Mouse (Mus musculus) frontal cortex, adult 2 months (tissue): ENCODE data around the gene Drosha. TPM values are rescaled to one million over a fixed set of nuclear protein-coding genes. Genes with fewer than 3 reads are reported as not detected.

Source experiments
- DNase-seq, 2 experiments: peaks; one replicate each; pipeline ENCODE4 v3.0.0; 2022; ENCODE audit warnings: low spot score in 1 of 2; ENCODE audit errors: extremely low spot score in 1 of 2
- polyA plus RNA-seq: library from polyadenylated mRNA; depleted of rRNA; stranded (reverse); fragments of >200 nt; gene quantifications from 2 replicates; pipeline ENCODE4 v1.2.3, GENCODE M21; 2012

Gene Drosha
- polyA plus RNA-seq, 1 experiment, result 60.1 TPM

- no peak for DNase-seq
These were observed 793 bp downstream of the Drosha start for GRCm38 (mm10) chr15:12825408-12825807.

- no peak for DNase-seq
These were observed 5.3 kb downstream of the Drosha start for GRCm38 (mm10) chr15:12829878-12830277.

GRCm38 (mm10) chr15:12832599-12832998, 8.0 kb downstream of the Drosha start:
- no peak for DNase-seq

GRCm38 (mm10) chr15:12833385-12833784, 8.8 kb downstream of the Drosha start:
- no peak for DNase-seq

GRCm38 (mm10) chr15:12834231-12834630, 9.6 kb downstream of the Drosha start:
- no peak for DNase-seq

GRCm38 (mm10) chr15:12840737-12841136, 16.1 kb downstream of the Drosha start:
- DNase-seq, result no peak

DNA sequence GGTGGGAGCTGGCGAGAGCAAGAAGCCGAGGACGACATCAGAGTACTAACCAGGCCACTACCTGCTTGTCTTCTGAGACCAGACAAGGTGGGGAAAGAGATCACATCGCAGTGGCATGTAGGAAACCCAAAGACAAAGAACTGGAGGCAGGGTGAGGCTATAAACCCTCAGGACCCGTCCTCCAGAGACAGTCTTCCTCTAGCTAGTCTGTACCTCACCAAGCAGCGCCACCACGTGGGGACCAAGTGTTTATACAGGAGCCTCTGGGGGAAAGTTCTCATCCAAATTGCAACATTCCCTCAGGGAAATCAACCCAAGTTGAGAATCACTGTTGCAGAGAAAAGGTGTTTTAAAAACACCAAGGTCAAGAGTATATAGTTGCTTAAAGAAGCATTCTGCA, 18.2 kb downstream of the Drosha start:
- no peak for DNase-seq

GRCm38 (mm10) chr15:12848196-12848975, 23.8 kb downstream of the Drosha start:
- peak in 1 of 2 experiments; percentile 14 for DNase-seq

DNA sequence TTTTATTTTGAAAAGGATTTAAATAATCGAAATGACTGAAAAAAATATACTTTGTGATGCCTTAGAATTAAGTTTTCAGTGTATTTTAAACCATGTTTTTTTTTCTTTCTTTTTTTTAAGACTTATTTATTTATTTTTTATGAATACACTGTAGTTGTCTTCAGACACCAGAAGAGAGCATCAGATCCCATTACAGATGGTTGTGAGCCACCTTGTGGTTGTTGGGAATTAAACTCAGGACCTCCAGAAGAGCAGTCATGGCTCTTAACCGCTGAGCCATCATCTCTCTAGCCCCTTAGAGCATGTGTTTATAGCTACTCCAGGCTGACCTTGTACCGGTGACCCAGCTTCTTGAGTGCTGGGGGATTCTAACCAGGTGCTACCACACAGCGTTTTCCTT, 24.8 kb downstream of the Drosha start:
- no peak for DNase-seq

- DNase-seq, result no peak
These were observed 28.9 kb downstream of the Drosha start for GRCm38 (mm10) chr15:12853471-12853870.

- DNase-seq, result no peak
These were observed 32.2 kb downstream of the Drosha start for GRCm38 (mm10) chr15:12856780-12857179.

DNA sequence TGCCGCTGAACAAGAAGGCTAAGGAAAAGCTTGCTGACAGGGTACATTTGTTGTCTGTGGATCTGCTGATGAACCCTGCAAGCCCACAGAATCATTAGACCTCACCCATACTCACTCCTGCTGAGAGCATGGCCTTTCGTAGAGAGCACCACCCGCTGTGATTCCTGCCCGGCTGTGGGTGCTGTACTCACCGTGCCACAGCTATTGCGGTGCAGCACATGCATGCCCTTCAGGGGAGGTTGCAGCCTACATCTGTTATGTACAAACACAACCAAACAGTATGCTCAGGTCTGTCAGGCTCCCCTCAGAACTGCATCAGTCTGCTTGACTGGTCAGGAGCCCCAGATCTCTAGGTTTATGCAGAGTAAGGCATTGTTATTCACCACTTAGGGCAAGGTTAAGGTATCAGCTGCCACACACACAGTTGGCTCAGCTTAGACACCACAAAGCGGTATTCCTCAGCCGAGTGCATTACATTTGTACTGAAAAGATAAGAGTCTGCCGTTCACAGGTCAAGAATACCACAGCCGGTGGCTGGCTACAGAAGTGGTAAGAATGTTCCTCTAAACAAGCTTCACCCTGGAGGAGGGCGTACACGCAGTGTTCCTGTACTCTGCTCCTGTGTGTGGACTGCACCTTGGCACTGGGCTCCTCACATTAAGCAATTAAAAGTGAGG, 33.4 kb downstream of the Drosha start:
- no peak for DNase-seq

GRCm38 (mm10) chr15:12858645-12859044, 34.0 kb downstream of the Drosha start:
- DNase-seq, result no peak

DNA sequence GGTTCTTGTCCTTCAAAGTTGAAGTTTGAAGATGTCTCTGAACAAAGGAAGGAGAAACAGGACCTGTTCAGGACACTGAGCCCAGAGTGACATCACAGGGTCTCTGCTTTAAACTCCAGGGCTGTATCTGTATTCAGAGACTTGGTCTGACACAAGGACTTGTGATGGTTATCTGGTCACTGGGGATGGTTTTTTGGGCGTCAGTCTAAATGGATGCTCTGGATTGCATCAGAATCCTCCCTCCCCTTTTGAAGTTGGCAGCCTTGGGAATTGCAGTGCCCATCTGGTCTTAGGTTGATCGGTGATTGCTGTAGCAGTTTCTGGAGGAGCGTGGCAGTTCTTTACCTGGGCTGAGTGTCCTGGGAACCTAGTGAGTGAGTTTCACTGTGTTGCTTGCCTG, 37.4 kb downstream of the Drosha start:
- DNase-seq, result no peak

DNA sequence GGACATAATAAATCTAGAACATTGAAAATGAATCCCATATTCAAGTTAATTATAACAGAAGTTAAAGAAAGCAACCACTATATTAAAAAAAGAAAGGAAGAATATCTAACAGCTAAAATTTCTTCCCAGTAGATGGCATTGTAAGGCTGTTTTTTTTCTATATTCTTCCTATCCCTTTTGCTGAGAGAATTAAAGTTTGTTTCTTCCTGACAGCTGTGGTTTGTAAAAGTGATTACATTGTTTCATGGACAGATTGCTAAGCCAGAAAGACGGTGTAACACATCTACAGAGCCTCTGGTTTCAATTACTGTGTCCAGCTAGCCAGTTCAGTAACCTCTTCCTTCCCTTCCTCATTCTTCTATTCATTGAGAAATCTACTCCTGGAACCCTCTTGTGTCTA, 39.1 kb downstream of the Drosha start:
- no peak for DNase-seq

GRCm38 (mm10) chr15:12865595-12866314, 41.1 kb downstream of the Drosha start:
- DNase-seq, result no peak

GRCm38 (mm10) chr15:12867269-12867668, 42.7 kb downstream of the Drosha start:
- DNase-seq, result no peak

DNA sequence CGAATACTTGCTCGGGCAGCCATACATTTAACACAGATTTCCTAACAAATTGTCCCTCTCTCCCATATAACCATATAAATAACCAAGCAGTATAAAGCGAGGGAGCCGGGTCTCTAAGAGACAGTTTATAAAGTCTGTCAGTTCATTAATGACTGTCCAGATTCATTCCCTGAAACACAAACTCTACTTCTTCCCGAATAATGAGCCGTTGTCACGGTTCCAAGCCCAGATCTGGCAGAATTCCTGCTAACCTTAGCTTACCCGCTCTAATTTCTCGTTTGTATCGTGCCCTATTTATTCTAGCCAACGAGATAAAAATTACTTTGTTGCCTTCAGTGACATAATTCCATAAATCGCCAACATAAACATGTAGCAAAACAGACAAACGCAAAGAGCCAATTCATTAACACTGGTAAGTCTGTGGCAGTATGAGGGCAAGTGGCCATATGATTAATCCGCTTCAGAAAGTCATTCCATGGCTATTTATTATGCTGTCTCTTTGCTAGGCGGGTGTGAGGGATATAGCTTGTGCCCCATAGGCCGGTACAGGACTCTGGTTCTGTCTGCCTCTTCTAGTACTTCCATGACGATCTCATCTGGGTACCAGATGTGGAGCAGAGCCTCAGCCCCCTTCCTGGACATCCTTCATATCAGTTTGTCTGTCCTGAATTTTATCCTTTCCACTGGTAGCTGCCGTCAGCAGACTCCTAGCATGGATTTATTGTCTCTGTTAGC, 51.0 kb downstream of the Drosha start:
- DNase-seq, result peak in 1 of 2 experiments; percentile 62

GRCm38 (mm10) chr15:12876266-12876665, 51.7 kb downstream of the Drosha start:
- DNase-seq, result peak in 1 of 2 experiments; percentile 32

DNA sequence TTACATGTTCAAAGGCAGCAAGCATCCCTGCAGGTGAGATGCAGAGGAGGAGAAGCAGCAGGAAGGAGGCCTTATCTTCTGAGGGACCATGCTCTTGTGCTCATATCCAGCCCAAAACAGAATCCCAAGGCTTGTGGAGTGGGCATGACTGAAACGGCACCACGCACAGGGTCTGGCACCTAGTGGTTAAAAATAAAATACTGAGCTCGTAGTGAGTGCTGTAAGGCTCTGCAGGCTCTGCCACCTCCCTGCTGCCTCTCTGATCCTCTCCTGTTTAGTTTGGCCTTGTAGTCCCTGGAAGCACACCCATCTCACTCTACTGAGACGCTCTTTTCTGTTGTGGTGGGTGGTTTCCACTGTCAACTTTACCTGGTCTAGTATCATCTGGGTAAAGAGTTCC, 52.3 kb downstream of the Drosha start:
- DNase-seq, result no peak

DNA sequence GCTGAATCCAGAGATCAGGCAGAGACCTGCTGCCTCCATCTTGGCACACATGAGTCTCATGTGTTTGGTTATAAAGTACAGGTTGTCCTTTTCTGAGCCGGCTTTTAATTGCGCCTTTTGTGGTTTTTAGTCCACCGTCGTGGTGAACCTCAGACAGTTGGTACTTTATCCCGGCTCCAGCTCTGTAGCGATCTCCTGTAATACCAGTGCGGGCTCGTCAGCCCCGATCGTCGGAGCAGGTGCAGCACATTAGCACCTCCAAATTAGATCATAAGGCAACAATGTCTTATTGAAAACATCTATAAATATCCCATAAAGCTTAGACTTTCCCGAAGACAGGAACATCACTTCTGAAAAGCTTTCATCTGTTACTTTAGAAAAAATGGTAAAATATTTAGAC, 53.3 kb downstream of the Drosha start:
- DNase-seq, result no peak
